Mouse (Mus musculus) neural tube, embryonic 10.5 days (tissue): Measurements from ENCODE around the gene Pdzrn3.
A peak's percentile ranks its signal among the peaks of the same experiment; 100 is the strongest.

ENCODE experiments used
- DNase-seq: peaks from one replicate; pipeline ENCODE4 v3.0.0-alpha.2; 2017; ENCODE audit warnings: low spot score; ENCODE audit errors: extremely low spot score

The Pdzrn3 gene

GRCm38 (mm10) chr6:101259411-101259810 lies 118.3 kb downstream of the Pdzrn3 start:
- DNase-seq, result no peak

GRCm38 (mm10) chr6:101257418-101257817 lies 120.3 kb downstream of the Pdzrn3 start:
- DNase-seq, result no peak

DNA sequence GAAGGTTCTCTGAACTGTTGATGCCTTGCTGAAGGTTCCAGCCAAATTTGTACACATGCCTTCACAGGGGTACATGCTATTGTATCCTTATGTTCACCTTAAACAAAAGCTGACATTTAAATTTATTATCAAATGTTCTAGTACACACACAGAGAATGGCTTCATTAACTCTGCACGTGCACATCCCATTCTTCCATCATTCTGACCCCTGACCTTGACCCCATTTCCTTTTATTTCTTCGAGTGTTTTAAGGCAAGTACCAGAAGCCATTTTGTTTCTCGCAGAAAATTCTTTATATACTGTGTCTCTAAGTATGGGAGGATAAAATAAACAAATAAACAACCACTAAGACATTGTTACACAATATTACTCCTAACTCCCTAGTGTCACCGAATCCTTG lies 123.0 kb downstream of the Pdzrn3 start:
- DNase-seq, result no peak

DNA sequence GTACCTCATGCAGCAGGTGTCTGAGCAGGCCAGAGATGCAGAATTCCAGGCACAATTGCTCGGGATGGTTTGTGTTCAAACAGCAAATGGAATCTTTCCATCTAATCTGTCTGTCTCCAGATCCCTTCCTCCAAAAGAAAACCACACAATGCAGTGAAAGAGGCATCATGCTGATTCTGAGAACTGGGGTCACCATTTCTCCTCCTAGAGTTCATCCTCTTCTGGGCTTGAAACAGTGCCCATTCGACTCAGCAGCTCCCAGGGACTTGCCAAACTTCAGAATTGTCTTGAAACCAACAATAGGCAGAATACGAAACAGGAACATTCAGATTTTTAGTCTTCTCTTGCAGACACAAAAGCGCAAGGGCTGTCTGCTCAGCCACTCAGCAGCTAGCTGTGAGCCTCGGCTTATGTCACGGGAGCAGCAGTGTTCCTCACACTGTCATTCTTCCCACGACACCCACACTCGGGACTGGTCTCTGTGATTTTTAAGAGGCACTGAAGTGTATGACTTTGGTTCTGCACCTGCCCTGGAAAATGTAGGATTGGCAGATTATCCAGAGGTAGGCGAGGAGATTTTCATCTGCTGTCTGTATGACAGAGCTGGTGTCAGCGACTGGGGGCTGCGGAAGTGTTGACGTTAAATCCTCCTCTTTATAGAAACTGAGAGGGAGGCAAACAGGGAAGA lies 125.6 kb downstream of the Pdzrn3 start:
- no peak for DNase-seq

- no peak for DNase-seq
Measured at GRCm38 (mm10) chr6:101251160-101251559, 126.5 kb downstream of the Pdzrn3 start.

- no peak for DNase-seq
Measured at GRCm38 (mm10) chr6:101246137-101246536, 131.6 kb downstream of the Pdzrn3 start.

DNA sequence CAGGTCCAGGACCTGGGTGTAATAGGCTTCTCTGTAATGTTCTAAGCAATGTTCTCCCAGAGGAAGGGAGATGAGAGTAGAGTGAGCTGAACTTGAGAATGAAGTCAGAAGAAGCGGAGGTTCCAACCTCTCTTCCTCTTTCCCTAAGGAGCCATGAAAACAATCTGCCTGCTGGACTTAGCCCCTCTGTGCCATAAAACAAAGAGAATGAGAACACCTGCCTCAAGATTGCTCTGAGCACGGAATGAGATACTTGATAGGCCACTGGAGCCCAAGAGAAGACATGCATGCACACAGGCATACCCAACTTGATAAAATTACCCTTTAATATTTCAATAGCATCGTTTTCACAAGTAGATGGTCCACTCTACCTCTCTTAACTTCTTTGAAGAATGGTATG lies 133.3 kb downstream of the Pdzrn3 start:
- no peak for DNase-seq

DNA sequence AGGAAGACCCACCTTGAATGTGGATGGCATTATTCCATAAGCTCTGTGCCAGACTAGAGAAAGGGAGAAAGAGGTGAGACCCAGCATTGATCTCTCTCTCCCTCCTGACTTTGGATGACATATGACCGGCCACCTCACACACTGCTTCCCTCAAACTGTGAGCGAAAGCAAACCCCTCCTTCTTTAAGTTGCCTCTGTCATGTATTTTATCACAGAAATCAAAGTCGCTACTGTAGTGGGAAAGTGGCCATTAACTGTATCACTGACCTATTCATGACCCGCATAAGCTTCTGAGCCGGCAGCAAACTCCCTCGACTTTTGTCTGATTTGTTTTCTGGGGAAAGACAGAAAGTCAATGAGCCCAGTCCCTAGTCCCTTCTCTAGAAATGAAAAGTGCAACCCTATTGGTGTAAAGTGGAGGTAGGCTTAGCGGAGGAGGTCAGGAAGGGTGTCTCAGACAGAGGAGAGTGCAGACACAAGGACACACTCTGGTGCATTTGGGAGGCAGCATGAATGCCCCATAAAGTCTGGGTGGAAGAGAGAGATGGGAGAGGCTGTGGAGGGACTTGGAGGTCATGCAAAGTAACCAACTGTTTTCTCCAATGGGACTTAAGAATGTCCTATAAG lies 134.4 kb downstream of the Pdzrn3 start:
- no peak for DNase-seq

DNA sequence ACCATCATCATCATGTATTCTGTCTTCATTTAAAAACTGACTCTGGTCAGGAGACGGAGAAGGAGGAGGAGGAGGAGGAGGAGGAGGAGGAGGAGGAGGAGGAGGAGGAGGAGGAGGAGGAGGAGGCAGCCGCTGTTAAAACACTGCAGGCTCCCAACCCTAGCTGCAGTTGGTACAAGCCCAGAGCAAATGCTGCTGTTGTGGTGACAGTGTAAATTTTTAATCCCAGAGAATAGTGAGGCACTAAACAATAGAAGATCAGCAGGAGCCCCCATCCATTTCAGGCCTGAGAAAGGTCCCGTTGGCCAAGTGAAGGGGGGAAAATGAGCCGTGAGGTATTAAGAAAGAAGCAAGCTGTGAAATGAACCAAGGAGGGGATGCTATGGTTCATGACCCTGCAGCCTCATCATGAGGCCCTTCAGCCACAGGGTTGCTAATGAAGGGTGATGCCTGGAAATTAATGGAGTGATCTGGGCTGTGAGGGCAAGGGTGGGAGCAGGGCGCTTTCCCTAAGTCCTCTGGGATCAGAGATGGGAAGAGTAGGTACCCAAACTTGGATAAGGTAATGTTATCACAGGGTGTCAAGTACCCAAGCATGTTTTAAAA lies 141.0 kb downstream of the Pdzrn3 start:
- DNase-seq, result no peak

DNA sequence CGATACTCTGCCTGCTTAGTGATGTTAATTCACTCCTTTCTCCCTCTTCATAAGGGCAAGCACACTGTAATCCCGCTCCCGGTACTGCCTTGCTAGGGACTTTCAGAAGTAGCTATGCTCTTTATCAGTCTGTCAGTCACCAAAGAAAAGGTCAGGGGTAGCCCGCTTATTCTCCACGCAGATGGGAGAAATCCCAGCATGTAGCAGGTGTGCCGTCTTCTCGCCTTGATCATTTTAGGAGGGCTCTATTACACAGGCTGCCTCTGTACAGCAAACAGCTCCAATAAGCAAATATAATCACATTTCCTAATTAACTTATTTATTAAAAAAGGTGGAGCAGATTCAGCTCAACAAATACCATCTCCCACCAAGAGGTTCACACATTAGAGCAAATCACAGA lies 141.5 kb downstream of the Pdzrn3 start:
- DNase-seq, result no peak

DNA sequence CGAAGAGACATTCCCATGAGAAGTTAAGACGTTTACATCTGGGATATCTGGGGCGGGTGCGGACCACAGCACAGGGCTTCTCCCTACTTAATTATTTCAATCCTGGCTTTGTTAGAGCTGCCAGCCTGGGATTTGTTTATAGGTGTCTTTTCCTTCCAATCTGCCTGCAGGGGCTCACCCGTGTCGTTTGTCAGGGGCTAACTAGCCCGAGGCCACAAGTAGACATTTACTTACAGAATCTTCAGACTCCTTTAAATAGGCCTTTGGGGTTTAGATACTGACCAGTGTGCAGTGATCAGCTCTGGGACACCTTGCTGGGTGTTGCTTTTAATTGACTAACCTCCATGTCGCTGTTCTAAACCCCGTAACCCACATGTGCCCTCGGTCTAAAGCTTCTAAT lies 143.3 kb downstream of the Pdzrn3 start:
- peak; percentile 46 for DNase-seq

DNA sequence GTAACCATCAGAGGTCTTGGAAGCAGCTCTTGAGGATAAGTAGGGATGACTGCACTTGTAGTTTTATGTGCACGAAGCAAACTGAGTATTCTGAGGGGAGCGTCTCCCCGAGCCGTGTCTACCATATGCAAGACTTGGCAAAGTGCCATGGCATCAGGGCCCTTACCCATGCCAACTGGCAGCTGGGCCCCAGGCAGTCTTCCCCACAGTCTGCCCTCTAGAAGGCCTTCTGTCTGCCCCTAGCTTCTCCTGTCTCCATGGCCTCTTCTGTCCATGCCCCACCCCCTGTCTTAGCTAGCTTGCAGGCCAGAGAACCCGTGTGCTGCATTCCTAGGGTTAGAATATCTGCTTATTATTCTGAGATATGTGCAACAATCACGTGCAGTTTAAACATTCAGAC lies 144.0 kb downstream of the Pdzrn3 start:
- DNase-seq, result no peak

GRCm38 (mm10) chr6:101227294-101227855 lies 150.3 kb downstream of the Pdzrn3 start:
- no peak for DNase-seq

DNA sequence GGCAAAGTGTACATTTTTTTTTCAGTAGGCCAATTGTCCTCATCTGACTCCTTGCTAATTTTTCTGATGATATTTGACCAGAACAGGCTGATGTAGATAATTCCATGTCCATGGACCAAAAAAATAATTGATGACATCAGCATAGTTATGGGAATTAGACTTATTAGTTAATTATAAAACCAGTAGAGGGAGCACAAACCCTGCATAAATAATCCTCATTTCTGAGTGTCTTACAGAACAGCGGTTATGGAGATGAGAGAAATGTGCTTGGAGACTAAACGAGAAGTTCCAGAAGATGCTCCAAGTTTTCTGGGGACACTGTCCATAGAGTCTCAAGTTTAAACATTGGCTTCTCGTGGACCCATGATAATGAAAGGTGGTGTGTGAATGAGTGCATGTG lies 157.4 kb downstream of the Pdzrn3 start:
- DNase-seq, result no peak

DNA sequence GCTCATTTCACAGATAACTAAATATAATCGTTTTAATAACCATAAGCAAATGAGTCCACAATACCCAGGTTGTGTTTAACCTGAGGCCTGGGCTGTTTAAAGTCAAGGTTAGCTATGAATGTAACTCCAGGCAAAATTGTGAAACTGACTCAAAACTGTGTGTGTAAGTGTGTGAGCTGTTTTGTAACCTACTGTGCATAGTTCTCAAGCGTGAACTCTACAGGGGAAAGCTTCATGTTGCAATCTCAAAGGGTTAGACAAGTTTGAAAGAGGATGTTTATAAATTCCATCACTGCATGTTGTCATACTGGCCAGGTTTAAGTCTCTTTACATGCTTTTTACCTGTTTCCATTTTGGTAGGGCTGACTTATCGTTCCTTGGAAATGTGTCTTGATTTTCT lies 158.7 kb downstream of the Pdzrn3 start:
- no peak for DNase-seq

- DNase-seq, result no peak
Measured at GRCm38 (mm10) chr6:101218197-101218596, 159.5 kb downstream of the Pdzrn3 start.

DNA sequence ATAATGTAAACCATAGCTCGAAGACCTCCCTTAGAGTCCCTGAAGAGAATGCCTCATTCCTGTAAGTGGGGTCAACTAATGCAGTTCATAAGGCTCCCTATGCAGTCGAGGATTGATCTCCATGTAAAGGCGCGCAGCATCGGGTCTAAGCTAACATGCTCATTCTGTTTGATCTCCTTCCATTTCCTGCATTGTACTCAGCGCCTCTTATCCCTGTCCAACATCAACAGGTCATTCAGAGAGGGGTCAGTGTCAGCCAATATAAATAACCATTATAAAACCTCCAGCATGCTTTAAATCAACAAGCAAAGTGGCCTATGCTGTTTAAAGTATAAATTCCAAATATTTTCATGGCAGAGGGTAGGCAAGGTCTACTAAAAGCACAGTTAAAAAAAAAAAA lies 159.9 kb downstream of the Pdzrn3 start:
- no peak for DNase-seq

DNA sequence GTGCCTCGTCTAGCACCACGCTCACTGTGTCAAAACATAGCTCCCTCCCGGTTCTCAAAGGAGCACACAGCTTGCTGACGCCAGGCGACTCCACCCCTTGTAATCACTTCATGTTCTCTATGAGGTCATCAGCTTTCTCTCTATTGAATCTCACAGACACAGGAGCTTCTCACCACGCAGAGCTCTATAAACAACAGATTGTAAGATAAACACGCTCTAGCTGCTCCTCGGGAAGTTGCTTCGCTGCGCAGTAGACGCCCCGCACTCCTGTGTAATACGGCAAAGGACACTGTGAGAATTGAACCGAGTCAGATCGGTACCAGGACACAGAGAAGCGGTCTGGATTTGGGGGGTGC lies 162.3 kb downstream of the Pdzrn3 start:
- no peak for DNase-seq

DNA sequence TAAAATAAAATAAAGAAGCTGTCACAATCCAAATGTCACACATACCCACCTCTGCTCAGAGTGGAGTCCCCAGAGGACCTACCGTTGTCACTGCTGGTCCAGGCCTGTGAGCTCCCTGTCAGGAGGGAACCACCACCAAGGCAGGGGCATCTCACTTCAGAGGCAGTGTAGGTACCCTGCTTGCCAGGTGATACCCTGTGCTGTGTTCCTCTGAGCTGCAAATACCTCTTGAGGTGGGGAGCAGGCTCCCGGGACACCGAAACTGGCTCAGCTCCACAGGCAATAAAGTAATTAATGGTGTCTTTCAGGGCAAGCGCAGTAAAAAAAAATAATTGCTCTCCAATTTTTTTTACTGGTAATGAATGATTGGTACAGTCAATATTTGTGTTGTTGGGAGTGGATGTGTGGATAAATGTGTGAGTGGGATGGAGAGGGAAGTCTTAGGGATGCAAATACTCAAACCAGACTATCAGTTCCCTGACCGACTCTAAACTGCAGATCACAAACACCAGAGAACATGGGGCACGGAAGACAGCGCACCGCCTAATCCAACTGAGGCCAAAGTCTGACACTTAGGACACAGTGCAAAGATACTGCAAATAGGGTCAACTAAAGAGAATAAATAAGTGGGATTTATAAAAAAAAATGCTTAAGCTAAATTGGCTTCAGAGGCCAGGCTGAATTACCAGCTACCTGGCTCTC lies 162.8 kb downstream of the Pdzrn3 start:
- no peak for DNase-seq

GRCm38 (mm10) chr6:101213066-101213465 lies 164.6 kb downstream of the Pdzrn3 start:
- DNase-seq, result no peak

DNA sequence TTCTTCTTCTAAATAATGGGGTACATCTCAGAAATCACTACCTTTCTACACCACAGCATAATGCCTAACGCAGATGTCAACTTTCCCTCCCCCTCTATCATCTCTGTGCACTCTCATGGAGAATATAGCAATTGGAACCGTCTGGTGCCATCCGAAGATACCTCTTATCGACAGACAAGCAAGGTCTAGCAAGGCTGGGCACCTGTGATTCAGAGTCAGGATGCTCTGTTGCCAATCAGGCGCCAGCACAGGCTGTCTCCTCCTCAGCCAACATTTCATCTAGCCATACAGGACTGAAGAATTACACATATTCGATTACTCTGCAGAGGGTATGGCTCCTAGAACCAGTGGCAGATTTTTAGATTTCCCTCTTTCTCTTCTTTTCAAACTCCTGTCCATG lies 165.6 kb downstream of the Pdzrn3 start:
- DNase-seq, result no peak

DNA sequence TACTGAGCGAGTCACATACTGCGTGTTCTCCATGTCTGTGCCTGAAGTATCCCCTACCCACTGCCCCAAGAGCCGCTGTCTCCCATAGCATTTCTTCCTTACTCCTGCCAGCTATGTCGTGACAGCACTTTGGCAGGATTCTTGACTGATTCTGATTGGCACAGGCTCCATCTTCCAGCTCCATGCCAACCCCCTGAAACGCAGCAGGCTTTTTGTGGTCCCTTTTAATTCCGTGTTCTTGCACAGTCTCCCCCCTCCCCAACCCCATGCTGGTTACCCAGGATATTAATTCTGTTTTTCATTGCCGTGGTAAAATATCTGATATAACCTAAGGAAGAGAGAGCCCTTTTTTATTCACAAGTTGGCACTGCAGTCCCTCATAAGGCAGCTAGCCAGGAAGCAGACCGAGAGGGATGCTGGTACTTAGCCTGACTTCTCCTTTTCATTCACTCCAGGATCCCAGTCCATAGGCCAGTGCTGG lies 166.3 kb downstream of the Pdzrn3 start:
- DNase-seq, result no peak
